Mouse (Mus musculus) ES-Bruce4 (cell line): ENCODE measurements at regions not wholly inside any gene's neighbourhood (a gene's known extent, or its start where the extent isn't known, plus 50 kb on each side); places are given as distances from the start of the nearest gene placed in this dataset.

Experiments used
- H3K27ac ChIP-seq: 2 replicates; pipeline ENCODE4 v1.5.1; 2012; ENCODE audit warnings: low read length, inconsistent platforms; ENCODE audit not compliant: insufficient read depth
- H3K27me3 ChIP-seq: 2 replicates; pipeline ENCODE4 v1.6.1; 2012; ENCODE audit warnings: mild to moderate bottlenecking, low read length, inconsistent platforms; ENCODE audit not compliant: control insufficient read depth, poor library complexity, insufficient read depth, severe bottlenecking
- H3K36me3 ChIP-seq: 2 replicates; pipeline ENCODE4 v1.6.1; 2012; ENCODE audit warnings: inconsistent platforms, mild to moderate bottlenecking, low read length, moderate library complexity; ENCODE audit not compliant: control insufficient read depth, poor library complexity, insufficient read depth, severe bottlenecking
- H3K4me1 ChIP-seq: one replicate; pipeline ENCODE4 v1.8.1; 2011; ENCODE audit warnings: low read length; ENCODE audit not compliant: control insufficient read depth, insufficient read depth
- H3K4me3 ChIP-seq: 2 replicates; pipeline ENCODE4 v1.5.1; 2011; ENCODE audit warnings: low read depth, mild to moderate bottlenecking, low read length
- H3K9ac ChIP-seq: 2 replicates; pipeline ENCODE4 v1.6.1; 2012; ENCODE audit warnings: low read depth, mild to moderate bottlenecking, inconsistent platforms; ENCODE audit not compliant: poor library complexity, severe bottlenecking
- H3K9me3 ChIP-seq: replicated peaks from 2 replicates; pipeline ENCODE4 v1.6.1; 2012; ENCODE audit warnings: mild to moderate bottlenecking, low read length, inconsistent platforms; ENCODE audit not compliant: control insufficient read depth, poor library complexity, insufficient read depth, severe bottlenecking
- CTCF ChIP-seq: IDR thresholded peaks from one replicate; pipeline ENCODE4 v1.8.1; 2011; ENCODE audit warnings: low read depth, low read length
- EP300 ChIP-seq: IDR thresholded peaks from 2 replicates; pipeline ENCODE4 v1.6.1; 2011; ENCODE audit warnings: low read depth, low read length; ENCODE audit not compliant: insufficient read depth
- POLR2A ChIP-seq: IDR thresholded peaks from one replicate; pipeline ENCODE4 v1.8.1; 2011; ENCODE audit warnings: low read length; ENCODE audit not compliant: insufficient read depth

DNA sequence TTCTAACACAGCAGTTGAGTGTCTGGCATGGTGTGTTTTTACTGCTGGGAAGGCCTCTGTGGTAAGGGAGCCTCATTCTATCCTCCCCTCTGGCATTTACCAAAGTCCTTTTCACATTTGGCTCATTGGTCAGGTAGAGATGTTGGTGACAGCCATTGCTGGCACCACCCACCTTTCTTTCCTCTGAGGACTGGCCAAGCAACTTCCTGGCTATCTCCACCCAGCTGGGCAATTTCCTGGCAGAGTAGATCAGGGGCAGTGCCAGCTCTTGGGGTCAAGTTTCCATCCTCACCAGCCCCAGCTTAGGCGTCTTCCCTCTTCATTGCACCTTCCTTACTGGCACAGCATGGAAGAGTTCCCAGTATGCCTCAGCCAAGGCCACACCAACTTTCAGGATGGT is 372.5 kb upstream of the Kif2a start:
- Histone ChIP-seq H3K4me3 (no peak overlapping the region), H3K27ac (no peak overlapping the region), H3K27me3 (no peaks in the 10 kb centered on the region), H3K9me3 (no peaks in the 10 kb centered on the region), H3K4me1 (no peaks in the 10 kb centered on the region), H3K9ac (no peak overlapping the region), H3K36me3 (no peaks in the 10 kb centered on the region)
- TF ChIP-seq CTCF (no peak), POLR2A (no peak), EP300 (no peak)

DNA sequence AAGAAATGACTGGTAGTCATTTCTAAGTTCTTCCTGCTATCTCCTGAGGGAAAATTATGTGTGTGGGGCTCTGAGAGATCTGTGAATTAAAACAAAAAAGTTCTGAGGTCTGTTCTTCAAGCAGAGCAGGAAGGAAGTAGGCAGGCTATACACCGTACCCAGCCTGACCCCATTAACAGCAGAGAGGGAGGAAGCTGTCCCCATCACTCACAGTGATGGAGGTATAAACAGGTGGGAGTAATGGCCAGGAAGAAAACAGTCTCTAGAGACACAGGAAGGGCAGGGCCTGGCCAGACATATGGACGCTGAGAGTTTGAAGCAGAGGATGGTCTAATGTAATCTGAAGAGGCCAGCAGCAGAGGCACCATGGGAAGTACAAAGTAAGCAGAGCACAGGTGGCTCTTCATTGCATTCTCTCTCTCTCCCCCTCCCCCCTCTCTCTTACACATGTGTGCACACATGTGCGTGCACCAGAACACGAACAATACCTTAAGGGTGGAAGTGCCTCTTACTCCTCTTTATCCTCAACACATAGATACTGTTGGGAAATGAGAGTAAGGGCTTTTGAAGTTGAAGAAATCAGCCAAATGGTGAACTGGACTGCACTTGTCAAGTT is 367.7 kb upstream of the Kif2a start:
- no peaks in the 10 kb centered on the region for H3K9me3 ChIP-seq
- no peak overlapping the region for H3K9ac ChIP-seq
- TF ChIP-seq CTCF = no peak
- TF ChIP-seq POLR2A = no peak
- no peak for TF ChIP-seq EP300
- H3K4me1 ChIP-seq = no peaks in the 10 kb centered on the region
- no peaks in the 10 kb centered on the region for H3K36me3 ChIP-seq
- H3K27ac ChIP-seq = no peak overlapping the region
- H3K27me3 ChIP-seq = no peaks in the 10 kb centered on the region
- no peak overlapping the region for H3K4me3 ChIP-seq

DNA sequence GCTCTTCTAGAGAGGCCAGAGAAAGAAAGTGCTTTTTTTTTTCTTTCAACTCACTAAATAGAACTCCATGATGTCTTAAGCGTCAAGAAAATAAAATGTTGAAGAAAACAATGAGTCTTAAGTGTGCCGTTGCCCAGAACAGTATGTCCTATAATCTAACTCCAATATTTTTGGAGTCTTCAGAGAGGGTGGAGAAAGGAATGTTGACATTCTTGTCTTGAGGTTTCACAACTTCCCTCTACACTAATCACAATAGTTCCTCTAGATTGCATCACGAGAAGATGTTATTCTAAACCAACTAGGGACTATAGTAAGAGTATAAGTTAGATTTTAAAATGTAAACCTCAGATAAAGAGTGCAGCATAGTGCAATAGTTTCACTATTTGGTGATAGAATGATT is 367.1 kb upstream of the Kif2a start:
- H3K27ac ChIP-seq = no peak overlapping the region
- no peak overlapping the region for H3K4me3 ChIP-seq
- H3K9ac ChIP-seq = no peak overlapping the region
- H3K36me3 ChIP-seq = no peaks in the 10 kb centered on the region
- H3K9me3 ChIP-seq = no peaks in the 10 kb centered on the region
- no peaks in the 10 kb centered on the region for H3K27me3 ChIP-seq
- TF ChIP-seq POLR2A (no peak), CTCF (no peak), EP300 (no peak)
- H3K4me1 ChIP-seq = no peaks in the 10 kb centered on the region

DNA sequence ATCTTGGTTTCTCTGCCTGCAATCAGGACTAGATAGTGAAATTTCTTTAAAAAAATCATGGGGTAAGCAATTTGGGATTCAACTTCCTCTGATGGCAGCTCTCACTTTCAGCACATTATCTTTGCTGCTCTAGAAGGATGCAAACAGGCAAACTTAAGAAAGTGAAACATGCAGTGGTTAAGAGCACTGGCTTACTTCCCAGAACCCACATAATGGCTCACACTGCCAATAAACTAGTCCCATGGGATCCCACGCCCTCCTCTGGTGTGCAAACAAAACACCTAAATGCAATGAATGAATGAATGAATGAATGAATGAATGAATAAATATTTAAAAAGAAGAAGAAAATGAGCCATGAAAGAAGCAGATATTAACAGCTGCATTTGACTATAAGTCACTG is 356.1 kb upstream of the Kif2a start:
- H3K4me1 ChIP-seq = no peaks in the 10 kb centered on the region
- TF ChIP-seq CTCF (no peak), EP300 (no peak), POLR2A (no peak)
- H3K9ac ChIP-seq = no peak overlapping the region
- no peaks in the 10 kb centered on the region for H3K9me3 ChIP-seq
- no peak overlapping the region for H3K4me3 ChIP-seq
- no peaks in the 10 kb centered on the region for H3K36me3 ChIP-seq
- no peak overlapping the region for H3K27ac ChIP-seq
- H3K27me3 ChIP-seq = no peaks in the 10 kb centered on the region

DNA sequence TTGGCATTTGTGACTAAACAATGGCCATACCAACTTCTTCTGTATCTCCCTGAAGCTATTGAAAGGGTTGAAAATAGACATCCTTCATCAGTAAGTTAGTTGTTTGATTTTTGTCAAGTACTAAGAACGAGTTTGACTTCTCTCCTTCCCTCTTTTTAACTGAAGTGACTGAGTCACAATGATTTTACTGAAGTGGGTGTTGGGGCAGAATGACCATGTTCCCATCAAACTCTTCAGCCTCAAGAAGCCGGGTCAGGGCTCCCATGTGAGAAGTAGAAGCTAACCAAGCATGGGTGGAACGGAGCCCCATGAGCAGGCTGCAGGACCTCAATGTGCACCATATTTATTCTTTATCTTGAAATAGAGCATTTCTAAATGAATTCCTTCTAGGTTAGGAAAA is 350.7 kb upstream of the Kif2a start:
- Histone ChIP-seq H3K9ac (no peak overlapping the region), H3K27ac (no peak overlapping the region), H3K27me3 (no peaks in the 10 kb centered on the region), H3K9me3 (no peaks in the 10 kb centered on the region), H3K4me1 (no peaks in the 10 kb centered on the region), H3K4me3 (no peak overlapping the region), H3K36me3 (no peaks in the 10 kb centered on the region)
- TF ChIP-seq CTCF (no peak), EP300 (no peak), POLR2A (no peak)

DNA sequence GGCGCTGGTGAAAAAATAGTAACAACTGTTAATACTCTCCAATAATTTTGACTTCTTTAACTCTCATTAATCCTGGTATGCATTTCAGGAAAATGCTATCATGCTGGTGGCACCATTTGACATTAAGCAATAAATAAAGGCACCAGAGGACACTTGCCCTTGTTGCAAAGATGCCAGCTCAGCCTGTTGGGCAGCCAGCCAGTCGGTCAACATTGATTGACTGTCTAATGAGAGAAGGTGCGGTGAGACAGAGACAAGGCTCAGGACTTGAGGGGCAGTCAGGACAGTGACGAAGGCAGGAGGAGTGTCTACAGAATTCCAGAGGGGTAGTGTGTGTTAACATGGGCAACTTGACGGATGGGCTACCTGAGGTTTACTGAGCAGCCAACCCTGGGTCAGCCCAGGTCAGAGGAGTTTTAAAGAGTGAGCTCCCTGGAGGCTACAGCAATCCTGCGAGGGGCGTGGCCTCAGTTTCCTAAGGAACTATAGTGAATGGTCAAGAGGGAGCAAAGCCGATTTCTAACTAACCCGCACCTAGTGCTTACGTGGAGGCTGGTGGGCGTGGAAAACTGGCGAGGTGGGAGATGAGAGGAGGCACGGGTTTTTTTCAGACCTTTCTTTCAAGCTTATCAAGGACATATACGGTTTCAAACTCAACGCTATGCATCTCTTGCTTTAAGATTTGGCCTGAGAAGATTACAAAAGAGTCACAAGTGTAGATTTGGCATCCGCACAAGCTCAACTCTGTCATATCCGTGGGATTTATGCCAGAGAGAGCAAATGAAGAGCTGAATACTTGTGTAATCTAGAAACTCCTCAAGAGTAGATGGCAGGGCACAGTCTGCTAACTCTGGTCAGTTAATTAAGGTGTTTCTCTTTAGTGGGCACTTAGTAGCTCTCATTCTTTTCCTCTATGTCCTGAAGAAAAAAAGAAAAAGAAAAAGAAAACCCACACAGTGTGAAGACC is 350.0 kb upstream of the Kif2a start:
- Histone ChIP-seq H3K4me1 (no peaks in the 10 kb centered on the region), H3K9me3 (no peaks in the 10 kb centered on the region), H3K27ac (no peak overlapping the region), H3K36me3 (no peaks in the 10 kb centered on the region), H3K27me3 (no peaks in the 10 kb centered on the region), H3K9ac (no peak overlapping the region), H3K4me3 (no peak overlapping the region)
- TF ChIP-seq EP300 (no peak), POLR2A (no peak), CTCF (no peak)
